Mouse (Mus musculus): ENCODE data around the gene Golga2. TPM values are rescaled to one million over a fixed set of nuclear protein-coding genes. Genes with fewer than 3 reads are reported as not detected.

Gene Golga2
- polyA plus RNA-seq, 1 experiment: 50.8 TPM

DNA sequence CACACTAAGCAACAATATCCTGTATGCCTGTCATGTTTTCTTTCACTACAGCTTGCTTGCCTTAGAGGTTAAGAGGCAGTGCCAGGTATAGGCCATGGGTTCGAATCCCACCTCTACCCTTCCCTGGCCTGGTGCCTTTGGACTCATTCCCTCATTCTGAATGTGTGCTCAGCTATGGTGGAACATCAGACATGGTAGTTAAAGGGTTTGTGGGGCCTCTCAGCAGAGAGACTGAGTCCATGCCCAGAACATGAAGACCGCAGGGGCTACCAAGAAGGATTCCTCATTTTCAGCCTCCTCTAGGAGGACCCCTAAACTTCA lies 56.1 kb downstream of the Golga2 start:
- no peak for DNase-seq (ENCODE audit: low spot score)

DNA sequence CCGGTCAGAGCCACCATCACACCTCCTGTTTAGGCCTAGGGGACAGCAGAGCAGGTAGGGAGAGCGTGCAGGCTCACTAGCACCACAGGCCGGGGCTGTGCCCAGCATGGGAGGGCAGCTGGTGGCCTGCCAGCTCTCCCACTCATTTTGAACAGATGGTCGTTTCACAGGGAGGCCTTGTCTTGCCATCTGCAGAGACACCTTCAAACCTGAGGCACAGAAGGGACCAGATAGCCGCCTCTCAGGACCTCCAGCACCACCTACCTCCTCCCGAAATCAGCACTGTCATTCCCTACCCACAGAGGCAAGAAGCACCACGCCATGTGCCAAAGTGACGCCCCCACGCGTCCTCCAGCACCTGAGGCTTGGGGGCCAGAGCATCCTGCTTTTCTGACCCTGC lies 56.9 kb downstream of the Golga2 start:
- DNase-seq (ENCODE audit: low spot score): no peak

DNA sequence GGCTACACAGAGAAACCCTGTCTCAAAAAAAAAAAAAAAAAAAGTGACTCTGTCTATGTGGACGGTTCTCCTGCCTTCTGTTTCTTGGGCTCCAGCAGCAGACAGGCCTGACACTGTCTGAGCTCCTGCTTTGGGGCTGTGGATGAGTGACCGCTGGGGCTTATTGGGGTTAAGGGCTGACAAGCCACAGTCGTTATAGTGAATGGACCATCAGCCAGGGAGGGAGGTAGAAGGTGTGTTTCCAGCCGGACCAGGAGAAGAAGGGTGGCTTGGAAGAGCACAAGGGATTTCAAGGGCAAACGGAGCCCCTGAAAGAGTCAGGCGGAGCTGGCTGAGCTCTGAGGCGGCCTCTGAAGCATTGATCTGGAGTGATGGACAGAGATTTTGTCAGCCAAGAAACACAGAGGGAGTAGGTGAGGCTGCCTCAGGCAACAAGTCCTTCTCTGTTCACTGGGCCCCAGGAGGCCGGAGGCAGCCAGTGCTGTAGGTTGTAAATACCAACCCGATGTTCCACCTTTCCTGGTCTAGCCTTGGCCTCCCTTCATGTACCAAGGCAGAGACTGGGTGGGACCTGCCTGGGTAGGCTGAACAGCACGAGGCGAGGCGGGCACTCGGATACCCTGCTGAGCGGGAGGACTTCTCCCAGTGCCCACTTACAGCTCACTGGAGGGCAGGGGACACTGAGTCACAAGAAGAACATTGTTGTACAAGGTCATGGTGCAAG lies 57.6 kb downstream of the Golga2 start:
- DNase-seq (ENCODE audit: low spot score): no peak

- no peak for DNase-seq (ENCODE audit: low spot score)
These were observed 59.8 kb downstream of the Golga2 start for GRCm38 (mm10) chr2:32347019-32347418.

- no peak for DNase-seq (ENCODE audit: low spot score)
These were observed 61.1 kb downstream of the Golga2 start for GRCm38 (mm10) chr2:32348311-32348710.

DNA sequence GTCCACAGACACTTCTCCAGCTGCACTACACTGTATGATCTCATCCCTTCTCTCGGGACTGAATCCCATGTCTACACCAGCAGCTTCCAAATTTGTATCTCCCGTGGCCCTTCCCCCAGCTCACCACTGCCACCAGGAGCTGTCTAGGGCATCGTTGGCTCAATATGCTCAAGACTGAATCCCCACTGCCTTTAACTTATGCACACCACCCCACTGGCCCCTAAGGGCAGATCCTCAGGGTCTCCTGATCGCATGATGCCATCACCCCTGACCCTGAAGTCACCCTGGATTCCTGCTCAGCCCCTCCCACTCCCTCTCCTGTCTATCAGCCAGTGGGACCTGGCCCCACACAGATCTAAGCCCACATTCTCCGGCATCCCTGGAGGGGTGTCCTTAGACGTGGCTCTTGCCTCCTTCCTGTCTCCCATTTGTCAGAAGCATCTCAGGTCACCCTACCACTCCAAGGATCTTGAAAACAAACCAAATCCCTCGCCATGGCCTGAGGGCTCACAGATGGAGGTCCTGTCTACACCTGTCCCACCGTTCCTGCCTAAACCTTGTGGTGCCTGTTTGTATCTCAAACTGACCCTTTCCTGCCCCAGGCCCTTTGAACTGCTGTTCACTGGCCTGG lies 62.6 kb downstream of the Golga2 start:
- no peak for DNase-seq (ENCODE audit: low spot score)

DNA sequence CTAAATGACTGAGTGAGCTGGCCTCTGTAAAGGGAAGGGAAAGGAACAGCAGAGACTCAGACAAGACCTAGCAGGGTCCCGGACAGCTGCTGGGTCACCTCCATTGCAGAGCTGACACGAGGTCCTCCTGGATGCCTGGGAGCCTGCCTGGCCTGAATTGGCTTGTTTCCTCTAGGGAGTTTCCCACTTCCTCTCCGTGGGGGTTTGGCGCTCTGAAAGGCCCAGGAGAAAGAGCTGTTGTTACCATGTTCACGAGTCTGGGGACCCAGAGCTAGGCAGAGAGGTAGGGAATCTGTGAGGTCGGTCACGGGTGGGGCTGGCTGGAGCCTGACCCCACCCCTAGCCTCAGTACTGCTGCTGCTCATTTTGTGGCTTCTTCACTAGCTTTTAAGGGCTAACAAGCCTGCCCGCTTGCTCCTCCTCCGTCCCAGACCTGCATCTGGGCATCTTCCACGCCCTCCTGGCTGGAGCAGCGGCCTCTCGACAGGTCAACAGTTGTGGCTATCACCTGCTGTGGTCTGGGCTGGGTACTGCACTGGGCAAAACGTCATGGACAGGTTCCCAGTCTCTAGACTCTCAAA lies 63.4 kb downstream of the Golga2 start:
- DNase-seq (ENCODE audit: low spot score): no peak

DNA sequence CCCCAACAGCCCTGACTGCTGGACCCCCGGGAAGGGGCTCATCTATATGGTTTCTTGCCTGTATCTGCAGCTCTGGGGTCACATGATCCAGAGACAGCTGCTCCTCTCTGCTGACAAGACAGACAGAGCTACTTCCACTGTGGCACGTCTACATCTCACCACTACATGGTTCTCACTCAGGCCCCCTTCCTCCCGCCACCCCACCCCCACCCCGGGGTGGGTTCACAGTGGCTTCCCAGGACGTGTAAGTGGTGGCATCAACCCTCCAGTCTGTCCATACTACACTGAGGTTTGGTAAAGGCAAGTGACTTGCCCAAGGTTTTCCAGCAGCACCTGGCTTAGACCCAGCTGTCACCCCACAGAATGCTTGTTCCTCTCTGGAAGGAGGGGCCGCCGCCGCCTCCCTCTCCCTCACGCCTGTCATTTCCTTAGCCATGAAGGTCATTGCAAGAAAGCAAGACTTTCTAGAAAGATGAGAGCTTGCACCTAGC lies 64.3 kb downstream of the Golga2 start:
- no peak for DNase-seq (ENCODE audit: low spot score)

DNA sequence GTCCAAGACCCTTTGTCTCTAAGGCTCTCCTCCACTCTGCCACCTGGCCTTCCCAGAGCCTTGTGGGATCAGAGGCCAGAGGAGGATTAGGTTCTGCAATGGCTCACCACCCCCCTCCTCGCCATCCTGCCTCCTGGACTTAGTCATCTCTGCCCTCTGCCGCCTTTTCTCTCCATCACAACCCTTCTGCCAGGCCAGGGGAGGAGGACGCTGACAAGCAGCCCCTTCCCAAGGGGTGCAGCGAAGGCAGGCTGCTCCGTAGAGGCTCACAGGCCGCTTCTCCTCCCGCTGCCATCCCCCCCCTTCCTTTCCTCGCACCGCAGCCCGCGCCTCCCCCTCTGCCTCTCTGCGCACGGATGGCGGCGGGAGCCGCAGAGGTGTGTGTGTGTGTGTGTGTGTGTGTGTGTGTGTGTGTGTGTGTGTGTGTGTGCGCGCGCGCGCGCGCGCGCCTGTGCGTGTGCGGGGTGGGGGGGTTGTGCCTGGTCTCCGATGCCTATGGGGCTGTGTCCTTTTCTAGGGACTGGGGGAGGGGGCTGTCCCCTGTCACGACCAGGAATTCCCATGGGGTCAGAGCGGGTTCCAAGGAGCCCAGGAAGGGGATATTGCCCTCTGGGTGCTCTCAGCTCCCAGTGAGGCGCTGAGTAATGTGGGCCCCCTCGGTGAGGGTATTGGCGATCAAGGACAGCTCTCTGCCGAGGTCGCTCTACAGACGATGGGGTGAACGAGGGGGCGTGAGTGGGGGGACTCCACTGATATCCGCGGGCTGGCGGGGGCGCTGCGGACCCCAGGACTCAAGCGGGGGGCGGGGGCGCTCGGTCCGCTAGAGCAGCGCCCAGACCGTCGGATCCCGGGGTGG lies 65.2 kb downstream of the Golga2 start, which contains the start of gene Ciz1:
Ciz1 (plus strand) TSS at position 177 of the 856 bp plus-strand sequence.
- DNase-seq (ENCODE audit: low spot score): no peak

DNA sequence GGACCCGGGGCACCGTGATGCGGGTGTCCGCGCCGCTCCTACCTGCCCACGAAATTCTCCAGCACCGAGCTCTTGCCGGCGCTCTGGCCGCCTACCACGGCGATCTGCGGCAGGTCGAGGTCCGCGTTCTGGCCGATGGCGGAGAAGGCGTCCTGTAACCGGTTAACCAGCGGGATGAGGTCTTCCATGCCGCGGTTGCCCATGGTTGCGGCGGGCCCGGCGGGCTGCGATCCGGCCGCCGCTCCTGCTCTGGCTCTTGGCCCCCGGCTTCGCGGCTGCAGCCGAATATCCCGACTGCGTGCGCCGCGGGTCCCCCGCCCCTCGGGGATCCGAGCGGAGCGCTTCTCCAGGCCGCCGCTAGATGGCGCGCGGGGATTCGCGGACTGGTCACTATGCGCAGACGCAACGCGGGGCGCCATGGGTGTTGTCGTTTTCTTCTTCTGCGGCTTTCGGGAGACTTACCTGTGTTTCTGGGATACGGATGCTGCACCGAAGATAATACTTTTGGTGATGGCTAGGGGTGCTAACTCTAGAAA lies 65.9 kb downstream of the Golga2 start, which contains the start of gene Dnm1:
Dnm1 (minus strand) TSS at position 332 of the 536 bp plus-strand sequence.
- peak; percentile 89 for DNase-seq (ENCODE audit: low spot score)

DNA sequence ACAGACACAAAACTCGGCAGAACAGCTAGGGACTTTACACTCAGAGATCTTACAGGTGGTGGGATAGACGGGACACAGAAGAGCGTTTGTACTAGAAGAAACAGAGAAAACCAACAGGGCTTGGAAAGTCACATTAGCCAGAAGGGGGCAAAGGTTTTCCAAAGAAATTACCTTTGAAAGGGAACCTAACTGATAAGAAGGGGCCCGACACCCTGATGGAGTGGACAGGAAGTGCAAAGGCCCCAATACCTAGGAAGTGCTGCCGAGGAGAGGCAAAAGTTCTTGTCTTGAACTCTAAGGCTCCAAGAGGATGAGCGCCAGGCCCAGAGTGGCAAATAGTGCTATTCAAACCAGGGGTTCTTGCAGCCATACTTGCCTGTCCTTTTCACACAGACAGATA lies 66.7 kb downstream of the Golga2 start:
- DNase-seq (ENCODE audit: low spot score): no peak

DNA sequence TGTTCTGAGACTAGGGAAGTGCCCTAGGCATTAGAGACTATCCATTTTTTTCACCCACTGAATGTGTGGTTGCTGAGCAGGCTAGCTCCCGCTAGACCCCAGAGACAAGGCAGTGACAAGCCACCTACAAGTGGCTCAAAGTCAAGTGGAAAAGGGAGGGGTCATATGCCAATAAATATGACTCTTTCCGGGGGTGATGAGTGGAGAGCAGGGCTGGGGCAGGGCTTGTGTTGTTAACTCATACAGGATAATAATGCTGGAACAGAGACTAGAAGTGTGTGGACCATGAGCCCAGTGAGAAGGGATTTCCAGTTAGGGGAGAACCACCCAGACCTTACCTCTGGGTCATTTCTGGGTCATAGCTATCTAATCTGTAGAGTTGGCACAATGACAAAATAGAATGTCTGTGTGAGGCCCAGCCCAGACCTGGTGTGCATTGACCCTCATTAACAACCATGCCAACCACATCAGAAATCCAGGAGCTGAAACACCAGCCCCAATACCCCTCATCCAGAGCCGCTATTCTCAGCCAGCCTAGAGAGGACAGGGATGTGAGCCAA lies 67.2 kb downstream of the Golga2 start:
- DNase-seq (ENCODE audit: low spot score): no peak

- no peak for DNase-seq (ENCODE audit: low spot score)
These were observed 69.0 kb downstream of the Golga2 start for GRCm38 (mm10) chr2:32356216-32356615.

Other genes starting within 250 kb of the Golga2 start
- gene Fam78a, start 202.5 kb upstream of the Golga2 start, polyA plus RNA-seq (2012; rRNA removed): 0.48 and 0.74 TPM in 2 replicates
- gene Plpp7, start 191.9 kb upstream of the Golga2 start, polyA plus RNA-seq (2012; rRNA removed): 4.9 and 5.3 TPM in 2 replicates
- 34.1 and 53.6 TPM in 2 replicates for gene Prrc2b, start 136.3 kb upstream of the Golga2 start, polyA plus RNA-seq (2012; rRNA removed)
- gene Pomt1, start 50.8 kb upstream of the Golga2 start, polyA plus RNA-seq (2012; rRNA removed): 14.8 and 16.3 TPM in 2 replicates
- 54.3 and 70.5 TPM in 2 replicates for gene Uck1, start 27.2 kb upstream of the Golga2 start, polyA plus RNA-seq (2012; rRNA removed)
- 248 TPM in 2 replicates for gene Swi5, start 691 bp downstream of the Golga2 start, polyA plus RNA-seq (2012; rRNA removed)
- 120 and 125 TPM in 2 replicates for gene Ciz1, start 64.9 kb downstream of the Golga2 start, polyA plus RNA-seq (2012; rRNA removed)
- 99.6 and 113 TPM in 2 replicates for gene Dnm1, start 66.0 kb downstream of the Golga2 start, polyA plus RNA-seq (2012; rRNA removed)
- 101 and 129 TPM in 2 replicates for gene 1110008P14Rik, start 94.6 kb downstream of the Golga2 start, polyA plus RNA-seq (2012; rRNA removed)
- 3.0 and 3.2 TPM in 2 replicates for gene Lcn2, start 100.9 kb downstream of the Golga2 start, polyA plus RNA-seq (2012; rRNA removed)
- 26.0 and 32.5 TPM in 2 replicates for gene Ptges2, start 108.5 kb downstream of the Golga2 start, polyA plus RNA-seq (2012; rRNA removed)
- gene Naif1, start 163.1 kb downstream of the Golga2 start, polyA plus RNA-seq (2012; rRNA removed): 4.5 and 4.7 TPM in 2 replicates
- gene Slc25a25, start 164.1 kb downstream of the Golga2 start, polyA plus RNA-seq (2012; rRNA removed): 14.7 and 18.8 TPM in 2 replicates
- gene Fam102a, start 247.9 kb downstream of the Golga2 start, polyA plus RNA-seq (2012; rRNA removed): 17.1 and 25.9 TPM in 2 replicates

Data from urinary bladder, adult 2 months (tissue).